23 mouse cellular contexts compared by ENCODE assay signal in the genomic region with DNA sequence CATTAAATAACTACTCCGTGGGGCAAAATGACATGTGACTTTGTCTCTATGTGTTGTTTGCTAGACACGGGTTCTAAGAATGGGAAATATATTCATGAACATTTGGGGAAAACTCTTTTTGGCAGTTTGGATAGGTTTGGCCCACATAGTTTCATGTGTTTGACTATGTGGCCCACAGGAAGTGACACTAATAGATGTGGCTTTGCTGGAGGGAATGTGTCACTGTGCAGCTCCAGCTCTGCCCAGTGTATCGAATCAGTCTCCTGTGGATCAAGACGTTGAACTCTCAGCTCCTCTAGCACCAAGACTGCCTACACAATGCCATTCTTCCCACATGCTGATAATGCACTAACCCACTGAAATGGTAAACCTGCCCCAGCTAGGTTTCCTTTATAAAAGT.
DNase-seq lines count a peak whose midpoint lies in the region; ATAC-seq and TF ChIP-seq lines count a peak whose summit lies in the region.
"Had no signal": no experiment of that assay in that cellular context is flagged by ENCODE, and none has a peak within 500 bp of the region (broad histone marks: within the 10 kb centered on the region; RNA-seq: fewer than 3 reads in every experiment).

No protein-coding gene starts in this region.

- H3K27me3 ChIP-seq in forebrain, embryonic 11.5 days (ENCODE audit: control insufficient read depth, insufficient read depth, low read length) = no peaks in the 10 kb centered on the region
- H3K27me3 ChIP-seq: embryonic facial prominence, embryonic 13.5 days; embryonic facial prominence, embryonic 15.5 days; forebrain, embryonic 13.5 days; forebrain, embryonic 15.5 days had no signal

- no peaks in the 10 kb centered on the region for H3K4me1 ChIP-seq in lung, adult 2 months (ENCODE audit: control insufficient read depth, insufficient read depth, low read length)
- no peaks in the 10 kb centered on the region for H3K4me1 ChIP-seq in forebrain, embryonic 11.5 days (replicated peaks; ENCODE audit: control insufficient read depth, insufficient read depth, low read length)
- H3K4me1 ChIP-seq: embryonic facial prominence, embryonic 13.5 days; embryonic facial prominence, embryonic 15.5 days; forebrain, embryonic 10.5 days; forebrain, embryonic 13.5 days; forebrain, embryonic 15.5 days had no signal

- no peak overlapping the region for H3K4me2 ChIP-seq in forebrain, embryonic 11.5 days (ENCODE audit: low read depth, low read length, severe bottlenecking)
- H3K4me2 ChIP-seq: embryonic facial prominence, embryonic 13.5 days; embryonic facial prominence, embryonic 15.5 days; forebrain, embryonic 13.5 days; forebrain, embryonic 15.5 days had no signal

- no peaks in the 10 kb centered on the region for H3K36me3 ChIP-seq in forebrain, embryonic 11.5 days (ENCODE audit: control insufficient read depth, insufficient read depth, low read length)
- H3K36me3 ChIP-seq: embryonic facial prominence, embryonic 13.5 days; embryonic facial prominence, embryonic 15.5 days; forebrain, embryonic 10.5 days; forebrain, embryonic 15.5 days had no signal

- no peak overlapping the region for H3K9ac ChIP-seq in forebrain, embryonic 11.5 days (ENCODE audit: low read length)
- H3K9ac ChIP-seq: embryonic facial prominence, embryonic 13.5 days; embryonic facial prominence, embryonic 15.5 days; forebrain, embryonic 13.5 days; forebrain, embryonic 15.5 days had no signal

- H3K27ac ChIP-seq in forebrain, embryonic 11.5 days (ENCODE audit: low read depth, low read length) = no peak overlapping the region
- H3K27ac ChIP-seq: embryonic facial prominence, embryonic 13.5 days; embryonic facial prominence, embryonic 15.5 days; forebrain, embryonic 10.5 days; forebrain, embryonic 13.5 days; forebrain, embryonic 15.5 days had no signal

- no peak for TF ChIP-seq CTCF in lung, adult 2 months (IDR thresholded peaks at IDR 0.05; ENCODE audit: insufficient read depth, low read length)

- WGBS in lung, adult 2 months = 68% methylated on average over 4 of the region's 4 CpGs
- 71% methylated on average over 4 of the region's 4 CpGs for WGBS in forebrain, embryonic 11.5 days

- no peak for TF ChIP-seq POLR2A in lung, adult 2 months (IDR thresholded peaks at IDR 0.05; ENCODE audit: borderline replicate concordance, extremely low read depth, low read depth, low read length)

- ATAC-seq in CD4-positive, CD25-positive, alpha-beta regulatory T cell, adult 4 months = peak; percentile 51
- ATAC-seq in forebrain, embryonic 11.5 days (replicated peaks; ENCODE audit: low FRiP score) = no peak
- ATAC-seq: forebrain, embryonic 13.5 days; forebrain, embryonic 15.5 days had no signal

- peak; percentile 24 for DNase-seq in 416B (ENCODE audit: low read depth)
- DNase-seq in CD4-positive helper T cell, adult 2 months (ENCODE audit: low read depth, low spot score) = peak; percentile 37
- peak; percentile 13 for DNase-seq in induced T-regulatory cell, adult 2 months (ENCODE audit: low read depth)
- no peak for DNase-seq in lung, adult 2 months
- no peak for DNase-seq in forebrain, embryonic 11.5 days (ENCODE audit: low spot score)
- no peak for DNase-seq in embryo, embryonic 10 days (ENCODE audit: low spot score)
- no peak for DNase-seq in cerebellum, adult 11-12 months
- DNase-seq: adrenal gland, adult 8-10 months; adrenal gland, postnatal 25 days; B cell, adult 2 months; cerebellum, adult 11 months; cerebellum, adult 2 months; cerebellum, adult 9-10 months; cerebellum, postnatal 10 days; cerebellum, postnatal 25 days; embryo, embryonic 11 days had no signal

- H3K9me3 ChIP-seq in forebrain, embryonic 11.5 days (ENCODE audit: control insufficient read depth, low read length) = no peaks in the 10 kb centered on the region
- H3K9me3 ChIP-seq: embryonic facial prominence, embryonic 13.5 days; embryonic facial prominence, embryonic 15.5 days; forebrain, embryonic 10.5 days; forebrain, embryonic 13.5 days; forebrain, embryonic 15.5 days had no signal

- H3K4me3 ChIP-seq in lung, adult 2 months (replicated peaks; ENCODE audit: extremely low read depth, low read depth, low read length) = no peak overlapping the region
- H3K4me3 ChIP-seq in forebrain, embryonic 11.5 days (ENCODE audit: low read depth, low read length) = no peak overlapping the region
- H3K4me3 ChIP-seq: embryonic facial prominence, embryonic 13.5 days; embryonic facial prominence, embryonic 15.5 days; erythroblast, embryonic 14.5 days; forebrain, embryonic 10.5 days; forebrain, embryonic 13.5 days; forebrain, embryonic 15.5 days had no signal

Comparison
In these comparisons a context has a peak if more than half of its experiments do, and no peak if none do; other contexts are left out.
1. DNase-seq: peak in 416B (single experiment), CD4-positive helper T cell, adult 2 months (single experiment) and induced T-regulatory cell, adult 2 months (single experiment); none in lung, adult 2 months (single experiment), forebrain, embryonic 11.5 days (single experiment), embryo, embryonic 10 days (single experiment) and cerebellum, adult 11-12 months (single experiment).